Mouse (Mus musculus) midbrain, postnatal 0 days (tissue): ENCODE results near the gene Bcar3. TPM values are rescaled to one million over a fixed set of nuclear protein-coding genes. Genes with fewer than 3 reads are reported as not detected.
A peak's percentile ranks its signal among the peaks of the same experiment; 100 is the strongest.

ENCODE experiments used
- ATAC-seq: fragments of 200-750 bp; cut with Nextera tagmentation; 2 replicates; pipeline ENCODE4 v1.8.0; 2017; ENCODE audit warnings: moderate number of reproducible peaks, mild to moderate bottlenecking, moderate TSS enrichment, moderate library complexity; ENCODE audit not compliant: low FRiP score
- DNase-seq: peaks from one replicate; pipeline ENCODE4 v3.0.0-alpha.2; 2015; ENCODE audit warnings: low spot score
- H3K27ac ChIP-seq: fragments of 300-500 bp; sonication (generic); 2 replicates; pipeline ENCODE4 v1.5.1; 2014; ENCODE audit warnings: low read depth, mild to moderate bottlenecking, low read length, mixed read lengths
- H3K27me3 ChIP-seq: fragments of 300-500 bp; sonication (generic); 2 replicates; pipeline ENCODE4 v1.6.1; 2014; ENCODE audit warnings: low read length, control low read depth, mixed read lengths; ENCODE audit not compliant: insufficient read depth
- H3K36me3 ChIP-seq: fragments of 300-500 bp; sonication (generic); 2 replicates; pipeline ENCODE4 v1.6.1; 2014; ENCODE audit warnings: low read length, control low read depth, mixed read lengths; ENCODE audit not compliant: insufficient read depth
- H3K4me1 ChIP-seq: fragments of 300-500 bp; sonication (generic); 2 replicates; pipeline ENCODE4 v1.6.1; 2014; ENCODE audit warnings: mild to moderate bottlenecking, control low read depth, antibody characterized with exemption, low read length, mixed read lengths; ENCODE audit not compliant: insufficient read depth
- H3K4me2 ChIP-seq: fragments of 300-500 bp; sonication (generic); 2 replicates; pipeline ENCODE4 v1.6.1; 2014; ENCODE audit warnings: low read depth, mild to moderate bottlenecking, low read length, mixed read lengths; ENCODE audit not compliant: poor library complexity, severe bottlenecking
- H3K4me3 ChIP-seq: fragments of 300-500 bp; sonication (generic); 2 replicates; pipeline ENCODE4 v1.5.1; 2014; ENCODE audit warnings: low read depth, mild to moderate bottlenecking, low read length, moderate library complexity
- H3K9ac ChIP-seq: fragments of 300-500 bp; sonication (generic); replicated peaks from 2 replicates; pipeline ENCODE4 v1.6.1; 2014; ENCODE audit warnings: mild to moderate bottlenecking, low read length, moderate library complexity, mixed read lengths; ENCODE audit not compliant: poor library complexity, severe bottlenecking
- H3K9me3 ChIP-seq: fragments of 300-500 bp; sonication (generic); 2 replicates; pipeline ENCODE4 v1.6.1; 2016; ENCODE audit warnings: low read length, control low read depth
- CTCF ChIP-seq: IDR thresholded peaks from 2 replicates; pipeline ENCODE4 v1.5.1; 2016; ENCODE audit warnings: antibody characterized with exemption, mild to moderate bottlenecking
- WGBS: fragments of 180-500 bp; shearing (Covaris S2); extraction: QIAGEN DNeasy Blood & Tissue Kit; methylation state at CpG from one replicate; pipeline ENCODE4 v1.1.7; 2014; 5-methylcytosine and 5-hydroxymethylcytosine counted together
- polyA plus RNA-seq: library from polyadenylated mRNA; unstranded; fragments of >200 nt; fragmentation: Nextera tagmentation; extraction: Ambion mirVana; gene quantifications from 2 replicates; pipeline ENCODE4 v1.2.1, GENCODE M21; 2015
- total RNA-seq: library from RNA; depleted of rRNA; stranded (reverse); fragments of >200 nt; gene quantifications from 2 replicates; pipeline ENCODE4 v1.2.3, GENCODE M21; 2014

The Bcar3 gene
- total and polyA plus RNA-seq, 2 experiments from 2014 or later, result 6.0 to 27.2 TPM

DNA sequence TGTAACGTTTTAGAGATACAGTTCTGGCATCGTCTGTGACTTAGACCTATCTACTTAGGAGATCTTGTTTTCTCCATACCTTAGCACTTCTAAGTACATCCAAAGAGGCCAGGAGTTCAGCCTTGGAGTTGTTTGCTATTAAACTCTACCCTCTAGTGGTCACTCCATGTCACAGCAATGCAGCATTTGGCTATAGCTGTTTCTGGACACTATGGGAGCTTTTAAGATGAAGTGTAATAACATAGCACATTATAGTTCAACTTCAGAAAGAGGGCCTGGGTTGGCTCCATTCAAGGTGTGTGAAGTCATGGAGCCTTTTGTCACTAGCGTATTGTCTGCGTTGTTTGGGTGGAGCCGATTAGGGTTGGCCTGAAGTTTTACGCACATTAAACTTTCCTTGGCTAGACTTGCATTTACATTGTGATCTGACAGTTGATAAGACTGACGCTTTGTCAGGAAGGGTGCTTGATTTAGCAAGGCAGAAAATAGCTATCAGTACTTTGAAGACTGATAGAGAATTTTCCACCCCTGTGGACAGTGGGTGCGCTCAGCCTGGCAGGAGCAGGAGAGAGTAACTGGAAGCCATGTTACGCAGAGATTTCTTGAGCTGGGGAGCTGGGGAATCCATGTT lies 172.3 kb downstream of the Bcar3 start:
- Histone ChIP-seq H3K4me2 (no peak overlapping the region), H3K4me1 (peaks cover 8% of the 10 kb centered on the region), H3K4me3 (no peak overlapping the region), H3K27ac (no peak overlapping the region), H3K27me3 (no peaks in the 10 kb centered on the region), H3K9ac (no peak overlapping the region), H3K36me3 (no peaks in the 10 kb centered on the region), H3K9me3 (no peaks in the 10 kb centered on the region)
- peak; percentile 85 for DNase-seq
- WGBS, result 49% methylated on average over 9 of the region's 9 CpGs
- peak; percentile 96 for TF ChIP-seq CTCF
- no peak for ATAC-seq

DNA sequence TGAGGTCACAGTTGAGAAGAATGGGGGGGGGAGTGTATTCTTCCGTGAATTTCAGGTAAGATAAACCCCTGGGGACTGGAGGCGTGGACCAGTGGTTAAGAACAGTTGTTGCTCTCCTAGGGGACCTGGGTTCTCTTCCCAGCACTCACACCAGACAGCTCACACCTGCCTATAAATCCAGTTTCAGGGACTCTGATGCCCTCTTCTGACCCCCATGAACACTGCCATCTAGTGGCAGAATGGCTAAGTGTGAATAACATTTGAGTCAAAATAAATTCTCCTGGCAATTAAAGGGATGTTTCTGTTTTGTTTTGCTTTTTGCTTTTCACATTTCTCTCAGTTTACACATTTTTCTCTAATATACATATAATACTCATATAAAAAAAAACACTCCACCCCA lies 174.0 kb downstream of the Bcar3 start:
- H3K27ac ChIP-seq, result no peak overlapping the region
- no peak overlapping the region for H3K4me3 ChIP-seq
- DNase-seq (no peak), ATAC-seq (no peak)
- no peaks in the 10 kb centered on the region for H3K36me3 ChIP-seq
- H3K4me2 ChIP-seq, result no peak overlapping the region
- H3K4me1 ChIP-seq, result no peaks in the 10 kb centered on the region
- no peaks in the 10 kb centered on the region for H3K27me3 ChIP-seq
- 58% methylated on average over 2 of the region's 2 CpGs for WGBS
- no peak overlapping the region for H3K9ac ChIP-seq
- peak; percentile 65 for TF ChIP-seq CTCF
- H3K9me3 ChIP-seq, result no peaks in the 10 kb centered on the region

DNA sequence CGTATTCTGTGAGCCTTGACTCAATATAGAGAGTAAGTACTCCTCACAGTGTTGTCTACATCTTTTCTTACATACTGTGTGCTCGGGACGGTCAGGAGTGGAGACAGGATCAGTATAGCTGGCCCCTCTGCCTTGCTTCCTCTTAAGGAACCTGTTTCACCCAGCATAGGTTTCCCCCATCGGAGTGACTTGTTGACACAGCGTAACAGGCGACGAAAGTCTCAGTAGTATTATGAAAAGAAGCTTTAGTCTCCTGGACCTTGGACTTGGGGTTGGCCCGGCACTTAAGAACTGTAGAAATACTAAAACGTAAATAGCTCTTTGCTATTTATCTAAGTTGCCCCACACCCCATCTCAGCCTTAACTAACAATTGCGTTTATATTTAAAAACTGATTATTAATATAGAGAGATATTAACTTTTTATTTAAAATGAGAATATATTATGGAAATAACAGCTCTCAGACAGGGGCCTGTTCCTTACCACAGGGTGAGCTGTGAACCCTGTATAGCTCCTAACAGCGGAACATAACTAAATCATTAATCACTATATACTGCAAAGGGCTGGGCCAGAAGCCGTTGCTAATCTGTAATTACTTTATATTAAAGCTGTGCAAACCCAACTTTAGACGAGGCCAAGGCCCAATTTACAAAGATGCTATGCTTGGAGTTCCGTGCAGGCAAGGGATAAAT lies 176.5 kb downstream of the Bcar3 start:
- no peak overlapping the region for H3K9ac ChIP-seq
- no peak overlapping the region for H3K4me3 ChIP-seq
- ATAC-seq (no peak), DNase-seq (no peak)
- no peak overlapping the region for H3K4me2 ChIP-seq
- no peak for TF ChIP-seq CTCF
- WGBS, result 86% methylated on average over 14 of the region's 14 CpGs
- peaks cover 5% of the 10 kb centered on the region for H3K4me1 ChIP-seq
- H3K27ac ChIP-seq, result no peak overlapping the region
- no peaks in the 10 kb centered on the region for H3K36me3 ChIP-seq
- H3K9me3 ChIP-seq, result no peaks in the 10 kb centered on the region
- H3K27me3 ChIP-seq, result no peaks in the 10 kb centered on the region

DNA sequence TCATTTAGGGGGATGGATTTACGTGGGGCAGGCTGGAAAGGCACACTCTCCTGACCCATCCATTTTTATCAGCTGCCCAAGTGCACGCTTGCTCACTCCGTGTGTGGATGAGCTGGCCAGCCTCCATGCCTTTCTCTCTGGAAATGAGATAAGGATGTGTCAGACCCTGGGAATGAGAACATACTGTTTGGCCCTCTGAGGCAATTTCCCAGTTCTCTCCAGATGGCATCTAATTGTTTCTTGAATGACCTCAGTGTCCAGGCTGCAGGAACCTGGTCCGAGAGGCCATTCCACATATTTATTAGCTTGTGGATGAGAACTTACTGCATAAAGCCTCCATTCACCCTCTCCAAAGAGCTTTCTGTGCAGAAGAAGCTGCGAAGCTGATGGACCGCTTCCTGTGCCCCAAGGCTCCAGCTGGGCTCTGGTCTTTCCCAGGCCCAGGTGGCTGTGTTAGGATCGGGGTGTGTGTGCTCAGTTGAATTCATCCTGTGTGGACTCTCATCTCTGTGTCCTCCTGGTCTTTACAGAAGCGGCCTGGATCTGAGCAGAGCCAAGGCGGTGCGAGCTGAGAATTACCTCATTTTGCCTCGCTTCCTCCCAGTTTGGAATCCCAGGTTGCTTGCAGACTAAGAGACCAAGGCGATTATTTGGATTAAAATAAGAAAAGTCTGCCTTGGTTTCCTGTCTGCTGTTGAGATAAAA lies 177.2 kb downstream of the Bcar3 start:
- ATAC-seq (no peak), DNase-seq (no peak)
- Histone ChIP-seq H3K9ac (no peak overlapping the region), H3K27ac (no peak overlapping the region), H3K27me3 (no peaks in the 10 kb centered on the region), H3K4me1 (peaks cover 12% of the 10 kb centered on the region), H3K4me3 (no peak overlapping the region), H3K9me3 (no peaks in the 10 kb centered on the region), H3K4me2 (no peak overlapping the region), H3K36me3 (no peaks in the 10 kb centered on the region)
- 74% methylated on average over 12 of the region's 12 CpGs for WGBS
- TF ChIP-seq CTCF, result no peak

DNA sequence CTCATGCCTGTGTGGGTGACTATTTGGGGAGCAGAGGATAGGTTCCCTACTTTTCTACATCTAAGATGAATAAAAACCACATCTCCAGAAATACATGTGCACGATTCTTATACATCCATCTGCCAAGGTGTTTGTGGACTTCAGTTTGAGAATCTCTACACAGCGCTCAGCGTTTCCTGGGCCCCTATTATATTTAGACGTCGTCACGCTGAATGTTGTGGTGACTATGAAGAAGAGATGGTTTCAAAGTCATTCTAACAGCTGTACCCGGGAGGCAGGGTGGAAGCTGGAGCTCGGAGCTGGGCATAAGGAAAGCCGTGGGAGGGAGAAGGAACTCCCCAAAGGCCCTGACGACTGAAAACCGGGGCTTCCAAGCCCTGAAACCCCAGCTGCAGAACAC lies 178.5 kb downstream of the Bcar3 start:
- ATAC-seq (no peak), DNase-seq (no peak)
- Histone ChIP-seq H3K4me1 (peaks cover 21% of the 10 kb centered on the region), H3K27me3 (no peaks in the 10 kb centered on the region), H3K27ac (no peak overlapping the region), H3K4me2 (no peak overlapping the region), H3K36me3 (no peaks in the 10 kb centered on the region), H3K9ac (no peak overlapping the region), H3K4me3 (no peak overlapping the region), H3K9me3 (no peaks in the 10 kb centered on the region)
- no peak for TF ChIP-seq CTCF
- WGBS, result 87% methylated on average over 11 of the region's 11 CpGs

DNA sequence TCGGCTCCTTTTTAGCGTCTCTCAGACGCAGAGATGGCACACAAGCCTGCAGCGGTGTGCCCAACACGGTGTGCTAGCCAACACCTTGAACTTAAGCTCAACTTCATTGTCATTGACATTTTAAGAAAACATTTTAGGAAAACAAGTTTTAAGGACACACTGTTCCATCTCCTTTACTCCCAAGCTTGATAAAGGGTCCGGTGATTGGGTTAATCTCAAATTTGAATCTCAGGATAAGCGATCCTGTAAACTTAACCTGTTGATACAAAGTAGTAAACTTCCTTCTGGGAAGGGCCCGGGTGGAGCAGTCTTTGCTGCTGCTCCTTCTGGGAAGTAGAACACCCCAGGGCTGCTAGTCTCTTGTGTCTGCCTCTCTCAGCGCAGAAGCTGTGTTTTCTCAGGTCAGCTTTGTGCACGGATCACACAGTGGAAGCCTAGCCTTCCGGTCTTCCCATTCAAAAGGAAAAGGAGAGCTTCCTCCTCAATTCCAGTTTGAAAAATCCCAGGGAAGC lies 179.6 kb downstream of the Bcar3 start:
- Histone ChIP-seq H3K4me1 (peaks cover 21% of the 10 kb centered on the region), H3K9me3 (no peaks in the 10 kb centered on the region), H3K9ac (no peak overlapping the region), H3K36me3 (no peaks in the 10 kb centered on the region), H3K27ac (no peak overlapping the region), H3K4me3 (no peak overlapping the region), H3K4me2 (no peak overlapping the region), H3K27me3 (no peaks in the 10 kb centered on the region)
- 81% methylated on average over 11 of the region's 11 CpGs for WGBS
- ATAC-seq, result no peak
- DNase-seq, result no peak
- no peak for TF ChIP-seq CTCF
